Mouse (Mus musculus) small intestine, adult 2 months (tissue): Measurements from ENCODE around the gene Gstm4.

Experiments used
- CTCF ChIP-seq: fragments of 200-500 bp; IDR thresholded peaks from 2 replicates; pipeline ENCODE4 v1.5.1; 2012; ENCODE audit warnings: low read depth, mild to moderate bottlenecking, control low read depth, inconsistent platforms, low read length, moderate library complexity, mixed read lengths; ENCODE audit not compliant: insufficient replicate concordance, insufficient read length; ENCODE audit errors: extremely low read depth
- POLR2A ChIP-seq: fragments of 200-500 bp; IDR thresholded peaks from 2 replicates; pipeline ENCODE4 v1.6.1; 2012; ENCODE audit warnings: low read depth, mild to moderate bottlenecking, control low read depth, inconsistent platforms, low read length, moderate library complexity

DNA sequence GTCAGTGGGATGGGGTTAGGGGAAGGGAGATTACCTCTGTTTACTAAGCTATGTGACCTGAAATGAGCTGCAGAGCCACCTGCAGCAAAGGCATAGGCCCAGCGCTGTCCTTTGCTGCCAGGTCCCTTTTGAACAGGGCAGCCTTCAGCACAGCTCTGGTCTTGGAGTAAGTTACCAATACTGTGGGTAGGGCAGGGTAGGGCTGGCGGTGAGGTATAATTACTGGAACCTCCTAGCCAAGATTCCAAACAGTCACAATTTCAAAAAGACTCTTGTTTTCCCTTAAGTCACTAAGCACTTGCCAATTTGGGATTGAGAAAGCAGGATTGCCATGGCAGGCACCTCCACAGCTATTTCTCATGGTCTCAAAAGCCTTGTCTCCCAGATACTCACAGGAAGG is 45.9 kb upstream of the Gstm4 start:
- no peak for TF ChIP-seq POLR2A
- TF ChIP-seq CTCF = no peak
